ENCODE assay signal across 10 mouse cellular contexts in genomic region chr14:46723828-46724227, GRCm38 (mm10). TPM values are rescaled to one million over a fixed set of nuclear protein-coding genes. Genes with fewer than 3 reads are reported as not detected.
DNase-seq lines count a peak whose midpoint lies in the region; ATAC-seq and TF ChIP-seq lines count a peak whose summit lies in the region.
"Had no signal": no experiment of that assay in that cellular context is flagged by ENCODE, and none has a peak within 500 bp of the region (broad histone marks: within the 10 kb centered on the region; RNA-seq: fewer than 3 reads in every experiment).

No protein-coding gene starts in this region.

- no peak for ATAC-seq in stomach, postnatal 0 days (ENCODE audit: low FRiP score, low TSS enrichment)

- H3K36me3 ChIP-seq in stomach, postnatal 0 days (ENCODE audit: control insufficient read depth, insufficient read depth, low read length), result no peaks in the 10 kb centered on the region

- no peak for TF ChIP-seq EP300 in stomach, postnatal 0 days (optimal IDR thresholded peaks at IDR 0.05)

- H3K4me3 ChIP-seq in layer of hippocampus, adult 2 months, result no peak overlapping the region
- H3K4me3 ChIP-seq in stomach, postnatal 0 days (ENCODE audit: low read depth, low read length), result no peak overlapping the region
- H3K4me3 ChIP-seq: erythroblast, embryonic 14.5 days had no signal

- 32% methylated on average over 3 of the region's 3 CpGs for WGBS in stomach, postnatal 0 days

- H3K9me3 ChIP-seq in stomach, postnatal 0 days (ENCODE audit: control insufficient read depth, low read length), result no peaks in the 10 kb centered on the region

- no peak overlapping the region for H3K27ac ChIP-seq in layer of hippocampus, adult 2 months
- no peak overlapping the region for H3K27ac ChIP-seq in stomach, postnatal 0 days (replicated peaks)
- H3K27ac ChIP-seq: macrophage had no signal

- DNase-seq in layer of hippocampus, adult 2 months (ENCODE audit: low spot score in 2 of 2), result peak; percentile 33 to 37
- no peak for DNase-seq in layer of hippocampus, postnatal 10 days (ENCODE audit: low spot score in 2 of 2)
- DNase-seq in MEL-GATA-1-ER (ENCODE audit: extremely low read depth, low read depth), result peak; percentile 18
- DNase-seq in embryo, embryonic 9.5 days (ENCODE audit: extremely low spot score), result peak; percentile 80
- peak; percentile 37 for DNase-seq in kidney, postnatal 14 days
- no peak for DNase-seq in stomach, postnatal 0 days (ENCODE audit: low spot score)
- DNase-seq in urinary bladder, adult 2 months (ENCODE audit: low spot score), result no peak
- DNase-seq in left cerebral cortex, adult 18-20 months (ENCODE audit: low spot score in 2 of 2), result no peak

- no peaks in the 10 kb centered on the region for H3K4me1 ChIP-seq in stomach, postnatal 0 days (replicated peaks; ENCODE audit: control insufficient read depth, insufficient read depth)

- H3K9ac ChIP-seq in stomach, postnatal 0 days (ENCODE audit: low read length), result no peak overlapping the region

- no peak overlapping the region for H3K4me2 ChIP-seq in stomach, postnatal 0 days (replicated peaks; ENCODE audit: low read depth)

- no peaks in the 10 kb centered on the region for H3K27me3 ChIP-seq in stomach, postnatal 0 days (ENCODE audit: control insufficient read depth, insufficient read depth, low read length)

- TF ChIP-seq CTCF in layer of hippocampus, adult 2 months (conservative IDR thresholded peaks at IDR 0.05), result peak; percentile 87
- peak; percentile 84 for TF ChIP-seq CTCF in stomach, postnatal 0 days (IDR thresholded peaks at IDR 0.05; ENCODE audit: low read depth)

RNA-seq across cellular contexts. Expression of gene Cdkn3, which starts 36.5 kb away (rescaled TPM):
- total RNA-seq in layer of hippocampus, adult 2 months (2021), result under 1 TPM; 0.56 to 0.81 TPM
- 1 to 10 TPM; 1.4 to 3.0 TPM for total RNA-seq in layer of hippocampus, postnatal 10 days (2021)
- polyA plus RNA-seq in stomach, postnatal 0 days (2015; fragmentation: Nextera tagmentation; extraction: Ambion mirVana), result 25.0 and 30.3 TPM in 2 replicates
- 2.0 and 2.2 TPM in 2 replicates for polyA plus RNA-seq in urinary bladder, adult 2 months (2012; rRNA removed)
- total RNA-seq in left cerebral cortex, adult 18-20 months (2021), result 1 to 10 TPM; 1.0 to 1.2 TPM

Comparison
In these comparisons a context has a peak if more than half of its experiments do, and no peak if none do; other contexts are left out.
1. DNase-seq: peak in layer of hippocampus, adult 2 months (2 of 2), MEL-GATA-1-ER (single experiment), embryo, embryonic 9.5 days (single experiment) and kidney, postnatal 14 days (single experiment); none in layer of hippocampus, postnatal 10 days (0 of 2), stomach, postnatal 0 days (single experiment), urinary bladder, adult 2 months (single experiment) and left cerebral cortex, adult 18-20 months (0 of 2).